Mouse (Mus musculus): ENCODE measurements around the gene Cd81. TPM values are rescaled to one million over a fixed set of nuclear protein-coding genes. Genes with fewer than 3 reads are reported as not detected.
A peak's percentile ranks its signal among the peaks of the same experiment; 100 is the strongest.

Gene Cd81
- polyA plus RNA-seq, 1 experiment from 2014 or later: 282 TPM

- no peak for DNase-seq (ENCODE audit: low spot score)
- no peak overlapping the region for H3K4me2 ChIP-seq (ENCODE audit: low read depth)
- H3K27me3 ChIP-seq (ENCODE audit: control insufficient read depth, insufficient read depth, low read length): no peaks in the 10 kb centered on the region
- no peak overlapping the region for H3K4me3 ChIP-seq (ENCODE audit: low read depth, low read length)
- no peak overlapping the region for H3K27ac ChIP-seq (ENCODE audit: low read depth, low read length)
- WGBS: 84% methylated on average over 2 of the region's 2 CpGs
- no peak for ATAC-seq (ENCODE audit: insufficient read depth, low FRiP score, low TSS enrichment)
- no peaks in the 10 kb centered on the region for H3K9me3 ChIP-seq (ENCODE audit: control insufficient read depth, low read length)
- no peaks in the 10 kb centered on the region for H3K36me3 ChIP-seq (ENCODE audit: control insufficient read depth, insufficient read depth, low read length)
- H3K4me1 ChIP-seq (ENCODE audit: control insufficient read depth, insufficient read depth, low read length): no peaks in the 10 kb centered on the region; the same call in 1 of the 2 replicates
- H3K9ac ChIP-seq (ENCODE audit: low read length): no peak overlapping the region
Observed at GRCm38 (mm10) chr7:143083708-143084107, 31.2 kb downstream of the Cd81 start.

DNA sequence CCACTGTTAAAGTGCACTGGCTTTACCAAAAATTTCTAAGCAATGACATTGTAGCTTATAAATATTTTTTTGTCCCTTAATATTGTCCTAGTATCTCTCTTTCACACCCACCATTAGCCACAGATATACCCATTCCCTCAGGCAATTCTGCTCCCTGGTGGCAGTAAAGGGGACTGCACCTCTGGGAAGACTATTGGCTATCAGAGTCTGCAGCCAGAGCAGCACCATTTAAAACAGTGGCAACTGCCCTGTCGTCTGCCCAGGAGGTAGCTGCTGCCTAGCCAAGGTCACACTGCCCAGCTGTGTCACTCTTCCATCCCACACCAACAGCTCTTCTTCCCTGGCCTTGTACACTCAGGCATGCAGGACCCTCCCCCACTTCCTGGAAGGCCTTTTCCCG, 33.8 kb downstream of the Cd81 start:
- no peaks in the 10 kb centered on the region for H3K27me3 ChIP-seq (ENCODE audit: control insufficient read depth, insufficient read depth, low read length)
- H3K4me1 ChIP-seq (ENCODE audit: control insufficient read depth, insufficient read depth, low read length): no peaks in the 10 kb centered on the region; the same call in 1 of the 2 replicates
- no peaks in the 10 kb centered on the region for H3K9me3 ChIP-seq (ENCODE audit: control insufficient read depth, low read length)
- no peaks in the 10 kb centered on the region for H3K36me3 ChIP-seq (ENCODE audit: control insufficient read depth, insufficient read depth, low read length)
- H3K27ac ChIP-seq (ENCODE audit: low read depth, low read length): no peak overlapping the region
- ATAC-seq (ENCODE audit: insufficient read depth, low FRiP score, low TSS enrichment) (0 out of 2 replicates have a peak, but pooled peaks have one; percentile 9), DNase-seq (ENCODE audit: low spot score) (peak; percentile 64)
- WGBS: 53% methylated on average over 2 of the region's 2 CpGs
- no peak overlapping the region for H3K4me2 ChIP-seq (ENCODE audit: low read depth)
- no peak overlapping the region for H3K9ac ChIP-seq (ENCODE audit: low read length)
- H3K4me3 ChIP-seq (ENCODE audit: low read depth, low read length): no peak overlapping the region

DNA sequence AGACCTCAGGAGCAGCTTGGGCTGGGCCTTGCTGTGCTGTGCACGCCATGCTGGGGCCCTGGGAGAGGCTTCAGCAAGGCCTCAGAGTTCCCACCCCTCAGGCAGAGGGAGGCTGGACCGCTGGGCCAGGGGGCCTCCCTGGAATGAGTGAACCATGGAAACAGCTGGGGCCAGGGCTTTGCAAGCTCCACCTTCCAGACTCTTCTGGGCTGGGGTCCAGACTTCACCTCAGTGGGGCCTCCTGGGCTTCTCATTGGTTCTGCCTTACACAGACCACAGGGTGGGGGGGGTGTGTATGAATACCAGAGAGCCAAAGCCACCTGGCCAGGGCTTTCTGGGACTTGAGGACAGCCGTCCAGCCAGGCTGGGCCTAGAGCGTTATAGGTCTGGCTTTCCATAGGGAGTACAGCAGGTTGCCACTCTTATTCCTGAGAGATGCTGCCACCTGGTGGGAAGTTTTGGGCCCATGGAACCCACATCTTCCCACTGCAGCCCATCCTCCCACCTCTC, 34.6 kb downstream of the Cd81 start:
- no peaks in the 10 kb centered on the region for H3K9me3 ChIP-seq (ENCODE audit: control insufficient read depth, low read length)
- H3K4me3 ChIP-seq (ENCODE audit: low read depth, low read length): no peak overlapping the region
- H3K27me3 ChIP-seq (ENCODE audit: control insufficient read depth, insufficient read depth, low read length): no peaks in the 10 kb centered on the region
- no peak overlapping the region for H3K4me2 ChIP-seq (ENCODE audit: low read depth)
- H3K4me1 ChIP-seq (ENCODE audit: control insufficient read depth, insufficient read depth, low read length): no peaks in the 10 kb centered on the region; the same call in 1 of the 2 replicates
- no peaks in the 10 kb centered on the region for H3K36me3 ChIP-seq (ENCODE audit: control insufficient read depth, insufficient read depth, low read length)
- ATAC-seq (ENCODE audit: insufficient read depth, low FRiP score, low TSS enrichment) (no peak), DNase-seq (ENCODE audit: low spot score) (peak; percentile 38)
- no peak overlapping the region for H3K9ac ChIP-seq (ENCODE audit: low read length)
- H3K27ac ChIP-seq (ENCODE audit: low read depth, low read length): no peak overlapping the region
- 48% methylated on average over 4 of the region's 4 CpGs for WGBS

GRCm38 (mm10) chr7:143093847-143094246, 41.3 kb downstream of the Cd81 start:
- no peak overlapping the region for H3K9ac ChIP-seq (ENCODE audit: low read length)
- H3K9me3 ChIP-seq (ENCODE audit: control insufficient read depth, low read length): no peaks in the 10 kb centered on the region
- no peaks in the 10 kb centered on the region for H3K4me1 ChIP-seq (ENCODE audit: control insufficient read depth, insufficient read depth, low read length)
- H3K4me2 ChIP-seq (ENCODE audit: low read depth): no peak overlapping the region
- H3K27ac ChIP-seq (ENCODE audit: low read depth, low read length): no peak overlapping the region
- no peak for ATAC-seq (ENCODE audit: insufficient read depth, low FRiP score, low TSS enrichment)
- 73% methylated on average over 3 of the region's 3 CpGs for WGBS
- no peak for DNase-seq (ENCODE audit: low spot score)
- no peak overlapping the region for H3K4me3 ChIP-seq (ENCODE audit: low read depth, low read length)
- H3K36me3 ChIP-seq (ENCODE audit: control insufficient read depth, insufficient read depth, low read length): no peaks in the 10 kb centered on the region
- no peaks in the 10 kb centered on the region for H3K27me3 ChIP-seq (ENCODE audit: control insufficient read depth, insufficient read depth, low read length)

DNA sequence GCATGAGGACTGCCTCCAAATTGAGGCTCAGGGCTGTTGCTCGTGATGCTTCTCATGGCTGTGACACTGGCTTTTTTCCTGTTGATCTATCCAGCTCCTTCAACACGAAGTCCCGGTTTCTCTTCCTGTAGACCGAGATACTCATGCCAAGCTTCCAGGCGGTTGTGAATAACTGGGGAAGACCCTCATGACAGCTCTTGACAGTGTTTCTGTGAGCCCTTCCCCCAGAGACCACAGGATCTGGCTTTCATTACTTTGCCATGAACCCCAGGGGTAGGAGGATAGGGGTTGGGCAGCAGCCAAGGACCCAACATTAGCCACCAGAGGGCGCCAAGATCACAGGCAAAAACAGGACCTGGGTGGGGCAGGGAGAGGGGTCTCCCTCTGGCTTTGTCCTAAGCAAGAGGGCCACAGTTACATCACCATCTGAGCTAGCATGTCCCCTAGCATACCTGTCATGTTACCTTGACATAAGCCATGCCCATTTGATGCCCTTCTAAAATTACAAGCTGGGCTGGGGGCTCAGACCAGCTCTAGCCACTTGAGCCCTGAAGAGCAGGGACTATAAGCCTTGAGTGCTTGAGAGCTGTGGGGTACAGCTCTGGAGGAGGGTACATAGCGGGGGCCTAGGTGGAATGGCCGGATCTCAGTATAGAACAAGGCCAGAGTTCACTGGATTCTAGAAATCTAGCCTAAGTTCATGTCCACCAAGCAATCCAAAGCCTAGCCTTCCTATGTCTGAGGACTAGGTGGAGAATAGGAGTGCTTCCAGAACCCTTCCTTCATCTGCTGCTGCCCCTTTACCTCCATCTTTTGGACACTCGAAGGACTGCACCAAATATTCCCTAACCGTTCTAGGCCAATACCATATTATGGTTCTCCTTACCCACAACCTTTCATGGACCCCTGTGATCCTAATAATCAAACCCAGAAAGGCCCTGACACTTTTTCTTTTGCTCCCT, 42.3 kb downstream of the Cd81 start, which contains the start of gene Trpm5:
Gene Trpm5 (minus strand): TSS at position 51 of the 962 bp plus-strand sequence.
- DNase-seq (ENCODE audit: low spot score): peak; percentile 74
- H3K27me3 ChIP-seq (ENCODE audit: control insufficient read depth, insufficient read depth, low read length): no peaks in the 10 kb centered on the region
- H3K36me3 ChIP-seq (ENCODE audit: control insufficient read depth, insufficient read depth, low read length): no peaks in the 10 kb centered on the region
- no peak within 1 kb of the TSS for H3K9ac ChIP-seq (ENCODE audit: low read length)
- H3K4me3 ChIP-seq (ENCODE audit: low read depth, low read length): no peak within 1 kb of the TSS
- H3K9me3 ChIP-seq (ENCODE audit: control insufficient read depth, low read length): no peaks in the 10 kb centered on the region
- H3K4me2 ChIP-seq (ENCODE audit: low read depth): no peak within 1 kb of the TSS
- H3K27ac ChIP-seq (ENCODE audit: low read depth, low read length): no peak within 1 kb of the TSS
- WGBS: 48% methylated on average over 10 of the region's 10 CpGs
- ATAC-seq (ENCODE audit: insufficient read depth, low FRiP score, low TSS enrichment): 0 out of 2 replicates have a peak, but pooled peaks have one; percentile 50
- no peaks in the 10 kb centered on the region for H3K4me1 ChIP-seq (ENCODE audit: control insufficient read depth, insufficient read depth, low read length)

GRCm38 (mm10) chr7:143095554-143095907, 43.0 kb downstream of the Cd81 start:
- no peak overlapping the region for H3K27ac ChIP-seq (ENCODE audit: low read depth, low read length)
- ATAC-seq (ENCODE audit: insufficient read depth, low FRiP score, low TSS enrichment): no peak

DNA sequence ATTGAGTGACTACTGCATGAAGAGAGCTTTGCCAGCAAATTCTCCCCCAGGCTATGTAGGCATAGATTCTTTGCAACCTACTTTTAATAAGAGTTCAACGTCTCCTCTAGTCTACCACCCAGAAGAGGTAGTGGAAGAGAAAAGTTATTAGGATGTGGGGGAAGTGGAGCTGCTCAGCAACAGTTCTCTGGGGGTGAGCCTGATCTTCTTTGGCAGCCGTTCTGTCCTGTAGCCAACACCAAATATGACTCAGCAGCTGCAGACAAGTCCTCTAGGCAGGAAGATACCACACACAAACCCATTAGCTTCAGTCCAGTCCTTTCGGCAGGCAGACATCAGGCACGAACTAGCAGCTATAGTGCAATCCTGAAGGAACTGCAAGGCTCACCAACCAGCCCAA, 48.2 kb downstream of the Cd81 start:
- Histone ChIP-seq H3K4me1 (ENCODE audit: control insufficient read depth, insufficient read depth, low read length) (no peaks in the 10 kb centered on the region), H3K36me3 (ENCODE audit: control insufficient read depth, insufficient read depth, low read length) (no peaks in the 10 kb centered on the region), H3K4me3 (ENCODE audit: low read depth, low read length) (no peak overlapping the region), H3K4me2 (ENCODE audit: low read depth) (no peak overlapping the region), H3K27me3 (ENCODE audit: control insufficient read depth, insufficient read depth, low read length) (peaks cover 7% of the 10 kb centered on the region), H3K27ac (ENCODE audit: low read depth, low read length) (no peak overlapping the region), H3K9me3 (ENCODE audit: control insufficient read depth, low read length) (no peaks in the 10 kb centered on the region), H3K9ac (ENCODE audit: low read length) (no peak overlapping the region)
- ATAC-seq (ENCODE audit: insufficient read depth, low FRiP score, low TSS enrichment) (no peak), DNase-seq (ENCODE audit: low spot score) (no peak)
- 82% methylated on average over 4 of the region's 4 CpGs for WGBS

More at GRCm38 (mm10) chr7:143095554-143095907, 43.0 kb downstream of the Cd81 start:
- DNase-seq (ENCODE audit: low spot score): no peak
- WGBS: 63% methylated on average over 1 of the region's 1 CpGs
- no peak overlapping the region for H3K4me2 ChIP-seq (ENCODE audit: low read depth)
- H3K4me1 ChIP-seq (ENCODE audit: control insufficient read depth, insufficient read depth, low read length): no peaks in the 10 kb centered on the region
- H3K4me3 ChIP-seq (ENCODE audit: low read depth, low read length): no peak overlapping the region
- H3K27me3 ChIP-seq (ENCODE audit: control insufficient read depth, insufficient read depth, low read length): no peaks in the 10 kb centered on the region
- no peak overlapping the region for H3K9ac ChIP-seq (ENCODE audit: low read length)
- no peaks in the 10 kb centered on the region for H3K36me3 ChIP-seq (ENCODE audit: control insufficient read depth, insufficient read depth, low read length)
- no peaks in the 10 kb centered on the region for H3K9me3 ChIP-seq (ENCODE audit: control insufficient read depth, low read length)

DNA sequence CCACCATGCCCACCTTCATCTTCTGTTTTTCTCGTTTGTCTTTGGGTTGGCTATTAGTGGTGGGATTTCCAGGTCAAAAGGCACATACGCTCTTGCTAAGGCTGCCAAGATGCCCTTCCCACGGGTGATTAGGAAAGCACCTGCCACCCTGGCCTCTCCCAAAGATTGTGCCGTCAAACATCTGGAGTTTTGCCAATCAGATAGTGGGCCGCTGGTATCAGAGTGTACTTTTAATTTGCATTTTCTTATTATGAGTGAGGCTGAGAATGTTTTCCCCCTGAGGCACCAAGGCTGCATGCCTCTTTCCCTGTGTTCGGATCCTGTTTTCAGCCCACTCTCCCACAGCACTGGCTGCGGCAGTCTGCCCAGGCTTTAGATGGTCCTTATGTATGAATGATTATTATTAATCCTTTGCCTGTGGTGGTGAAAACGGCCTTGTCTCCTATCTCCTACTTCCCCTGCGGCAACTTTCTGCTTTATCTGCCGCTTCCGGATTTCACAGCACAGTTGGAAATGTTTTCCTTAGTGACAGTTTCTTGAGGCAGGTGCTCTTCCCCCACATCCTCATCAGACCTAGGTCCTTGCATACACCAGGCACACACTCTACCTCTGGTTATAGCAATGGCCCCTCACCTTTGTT, 52.8 kb downstream of the Cd81 start:
- no peaks in the 10 kb centered on the region for H3K9me3 ChIP-seq (ENCODE audit: control insufficient read depth, low read length)
- H3K36me3 ChIP-seq (ENCODE audit: control insufficient read depth, insufficient read depth, low read length): no peaks in the 10 kb centered on the region
- H3K9ac ChIP-seq (ENCODE audit: low read length): no peak overlapping the region
- WGBS: 78% methylated on average over 11 of the region's 11 CpGs
- no peak for ATAC-seq (ENCODE audit: insufficient read depth, low FRiP score, low TSS enrichment)
- H3K4me3 ChIP-seq (ENCODE audit: low read depth, low read length): no peak overlapping the region
- 0 out of 2 replicates have a peak, but pooled peaks cover 7% of the 10 kb centered on the region for H3K4me1 ChIP-seq (ENCODE audit: control insufficient read depth, insufficient read depth, low read length)
- no peak overlapping the region for H3K27ac ChIP-seq (ENCODE audit: low read depth, low read length)
- H3K27me3 ChIP-seq (ENCODE audit: control insufficient read depth, insufficient read depth, low read length): peaks cover 36% of the 10 kb centered on the region
- DNase-seq (ENCODE audit: low spot score): no peak
- no peak overlapping the region for H3K4me2 ChIP-seq (ENCODE audit: low read depth)

Measured in neural tube, embryonic 11.5 days (tissue).